Mouse (Mus musculus): ENCODE results near the gene Slc39a13.
A peak's percentile ranks its signal among the peaks of the same experiment; 100 is the strongest.
"Not testable (repeated sequence)": the region's sequence is repeated elsewhere in the genome, so short reads cannot be mapped to it uniquely, and the experiment has no call there.

Gene Slc39a13

DNA sequence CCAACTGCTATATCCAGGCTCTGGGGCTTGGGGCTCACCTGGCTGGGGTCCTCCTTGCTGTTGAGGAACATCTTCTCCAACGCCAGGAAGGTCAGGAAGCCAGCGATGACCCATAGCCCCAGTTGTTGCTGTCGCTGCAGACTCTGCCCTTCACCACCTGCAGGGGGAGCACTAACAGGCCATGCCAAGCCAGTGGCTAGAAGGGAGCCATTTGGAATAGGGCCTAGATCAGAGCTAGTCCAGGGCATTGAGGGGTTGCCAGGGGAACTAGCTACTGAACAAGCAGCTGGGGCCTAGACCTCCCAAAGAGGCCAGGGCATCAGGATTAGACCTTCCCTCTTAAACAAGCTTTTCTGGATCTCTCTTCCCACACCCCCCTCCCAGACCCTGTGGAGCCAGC lies 4.7 kb downstream of the Slc39a13 start:
- peak; percentile 40 for DNase-seq (ENCODE audit: low read depth, low spot score)

DNA sequence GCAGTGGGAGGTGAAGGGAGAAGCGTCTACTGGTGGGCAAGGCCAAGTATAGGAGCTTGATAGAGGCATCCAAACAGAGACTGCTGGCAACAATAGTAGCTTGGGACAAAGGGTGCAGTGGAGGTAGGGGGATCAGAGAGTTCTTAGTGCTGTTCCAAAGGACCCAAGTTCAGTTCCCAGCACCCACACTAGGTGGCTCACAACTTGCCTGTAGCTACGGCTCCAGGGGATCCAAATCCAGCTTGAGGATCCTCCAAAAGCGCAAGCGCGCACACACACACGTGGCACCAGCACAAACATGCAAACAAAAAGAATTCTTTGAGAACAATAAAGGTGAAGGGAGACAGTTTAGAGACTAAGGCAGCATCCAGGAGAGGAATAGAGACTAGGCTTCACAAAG lies 6.0 kb downstream of the Slc39a13 start:
- DNase-seq (ENCODE audit: low read depth, low spot score), result no peak

DNA sequence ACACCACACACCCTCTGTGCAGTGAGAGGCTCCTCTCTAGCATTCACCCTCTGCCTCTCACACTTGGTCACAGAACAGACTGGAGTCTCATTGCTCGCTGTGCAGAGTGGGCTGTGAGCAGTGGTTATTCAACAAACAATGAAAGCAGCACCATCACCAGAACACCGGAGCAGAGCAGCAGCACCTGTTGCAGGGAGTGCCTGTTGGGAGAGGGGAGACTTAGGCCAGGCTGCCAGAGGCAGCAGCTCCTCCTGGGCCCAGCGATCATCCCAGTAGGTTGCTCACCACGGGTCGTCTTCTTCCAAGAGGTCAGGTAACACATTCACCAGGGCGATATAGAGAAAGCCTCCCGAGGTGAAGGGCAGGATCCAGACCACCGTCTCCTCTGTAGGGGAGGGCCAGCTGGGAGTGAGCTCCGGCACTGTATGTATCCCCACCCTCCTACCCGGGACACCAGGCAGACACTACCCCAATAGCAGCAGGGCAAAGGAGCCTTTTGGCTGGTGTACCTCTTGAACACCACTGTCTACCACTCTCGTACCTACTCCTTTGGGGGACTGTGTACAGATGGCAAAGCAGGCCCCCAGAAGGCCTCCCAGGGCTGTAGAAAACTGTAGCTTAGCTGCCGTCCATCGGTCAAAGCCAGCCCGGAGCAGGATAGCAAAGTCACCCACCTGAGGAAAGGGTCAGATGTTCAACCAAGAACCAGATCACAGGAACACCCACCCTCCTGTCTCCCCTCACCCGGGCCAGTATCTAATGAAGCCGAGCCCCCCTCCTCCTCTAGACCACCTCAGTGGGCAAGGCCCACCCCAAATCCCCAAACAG lies 7.2 kb downstream of the Slc39a13 start:
- no peak for DNase-seq (ENCODE audit: low read depth, low spot score)

DNA sequence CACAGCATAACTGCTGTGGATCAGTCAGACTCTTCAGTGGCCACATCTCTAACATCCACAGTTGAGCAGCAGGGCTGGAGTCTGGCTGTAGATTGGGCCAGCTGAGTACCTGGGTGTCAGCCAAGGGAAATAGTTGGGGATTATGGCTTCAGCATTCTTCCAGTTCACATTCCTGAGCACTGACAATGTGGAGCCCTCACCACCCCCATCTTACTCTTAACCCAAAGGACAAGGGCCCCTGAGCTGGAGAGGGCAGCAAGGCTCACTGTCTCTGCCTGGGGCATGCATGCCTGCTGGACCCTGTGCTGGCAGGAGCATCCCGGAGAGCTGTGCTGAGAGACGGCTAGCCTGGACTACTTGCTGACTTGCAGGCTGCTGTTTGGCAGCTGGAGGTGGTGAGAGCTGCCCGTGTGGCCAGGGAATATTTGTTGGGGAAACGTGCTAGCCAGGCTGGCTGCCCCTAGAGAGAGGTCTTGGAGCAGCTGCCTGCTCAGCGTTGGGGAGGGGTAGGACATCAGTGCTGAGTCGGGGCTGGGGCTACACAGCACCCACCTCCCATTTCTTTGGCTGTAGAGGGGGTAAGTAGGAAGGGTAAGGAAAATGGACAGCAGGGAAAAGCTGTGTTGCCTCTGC lies 8.3 kb downstream of the Slc39a13 start:
- DNase-seq (ENCODE audit: low read depth, low spot score), result no peak

DNA sequence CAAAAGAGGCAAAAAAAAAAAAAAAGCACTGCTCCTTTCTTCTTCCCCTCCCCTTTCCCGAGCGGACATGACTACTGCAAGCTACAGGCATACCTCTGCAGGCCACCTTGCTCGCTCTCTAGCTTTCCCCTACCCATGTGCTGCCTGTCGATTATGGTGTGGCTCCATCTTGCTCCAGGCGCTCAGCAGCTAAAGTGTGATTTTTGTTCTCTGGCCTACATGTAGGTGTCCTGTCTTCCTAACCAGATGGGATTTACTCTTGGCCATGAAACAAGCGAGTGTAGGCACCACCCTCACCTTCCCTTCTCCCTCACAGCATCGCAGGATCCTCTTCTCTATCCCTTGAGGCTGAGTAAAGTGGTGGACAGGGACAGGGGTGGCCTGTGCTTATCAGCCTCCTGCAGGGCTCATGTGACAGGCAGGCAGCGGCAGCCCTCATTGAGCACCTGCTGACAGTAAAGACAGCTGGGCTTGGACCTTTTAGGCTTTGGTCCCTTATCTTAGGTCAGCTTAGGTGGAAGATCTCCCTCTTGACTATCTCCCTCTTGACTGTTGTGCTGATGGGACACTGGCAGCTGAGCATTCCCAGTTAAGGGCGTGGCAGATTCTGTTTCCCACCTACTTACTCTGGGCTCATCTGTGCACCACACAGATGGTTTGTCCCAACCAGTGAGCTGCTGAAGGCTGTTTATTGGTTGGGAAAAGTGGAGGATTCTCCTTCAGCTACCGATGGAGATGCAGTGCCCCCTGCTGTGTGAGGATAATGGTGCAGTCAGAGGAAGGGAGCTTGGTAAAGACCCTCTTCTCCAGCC lies 9.5 kb downstream of the Slc39a13 start:
- no peak for DNase-seq (ENCODE audit: low read depth, low spot score)

DNA sequence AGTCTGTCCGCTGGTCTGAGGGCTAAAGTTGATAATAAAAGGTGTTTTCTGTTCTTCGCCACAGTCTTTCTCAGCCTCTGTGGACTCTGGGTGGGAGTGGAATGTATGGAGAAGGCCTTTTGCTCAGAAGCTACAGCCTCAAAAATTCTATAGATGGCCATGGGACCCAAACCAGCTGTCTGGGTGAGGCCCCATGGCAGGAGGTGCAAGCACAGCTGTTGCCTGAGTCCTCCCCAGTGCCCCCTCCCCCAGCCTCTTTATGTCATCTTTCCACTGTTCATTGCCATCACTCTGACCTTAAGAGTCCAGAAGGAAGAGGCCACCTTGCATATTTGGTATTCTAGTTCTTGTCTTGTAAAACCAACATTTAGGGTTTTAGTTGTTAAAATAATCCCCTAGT lies 10.8 kb downstream of the Slc39a13 start:
- DNase-seq (ENCODE audit: low read depth, low spot score), result no peak

DNA sequence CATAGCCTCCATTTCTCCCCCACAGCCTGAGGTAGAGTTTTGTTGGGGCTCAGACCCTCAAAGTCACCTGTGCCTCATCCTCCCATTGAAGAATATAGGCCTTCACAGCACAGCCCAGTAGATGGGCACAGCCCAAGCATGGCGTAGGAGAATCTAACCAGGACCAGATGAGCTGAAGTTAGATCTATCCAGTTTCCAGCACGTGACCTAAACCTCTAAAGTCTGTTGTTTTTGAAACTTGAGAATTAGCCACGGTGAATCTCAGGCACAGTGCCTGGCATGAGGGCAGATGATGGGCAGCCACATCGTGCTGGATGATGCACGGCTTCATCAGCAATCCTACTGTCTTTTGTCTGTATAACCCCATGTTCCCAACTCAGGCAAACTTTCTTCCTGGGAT lies 11.8 kb downstream of the Slc39a13 start:
- no peak for DNase-seq (ENCODE audit: low read depth, low spot score)

DNA sequence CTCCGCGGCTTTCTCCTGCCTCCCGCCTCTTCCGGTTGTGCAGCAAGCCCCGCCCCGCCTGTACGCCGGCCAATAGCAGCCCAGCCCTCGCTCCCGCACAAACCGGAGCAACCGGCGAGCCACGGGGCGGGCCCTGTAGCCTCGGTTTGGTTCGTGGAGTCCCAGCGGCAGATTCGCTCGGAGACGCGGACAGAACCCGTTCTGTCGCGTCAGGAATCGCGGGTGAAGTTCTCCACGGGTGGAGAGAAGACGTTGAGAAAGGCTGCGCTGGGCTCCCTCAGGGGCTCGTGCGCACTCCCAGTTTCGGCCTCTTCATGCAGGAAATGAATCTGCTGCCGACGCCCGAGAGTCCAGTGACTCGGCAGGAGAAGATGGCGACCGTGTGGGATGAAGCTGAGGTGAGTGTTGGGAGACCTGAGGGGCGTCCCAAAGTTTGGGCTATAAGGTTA lies 16.3 kb downstream of the Slc39a13 start, which contains the start of gene Psmc3:
TSS of gene Psmc3 (plus strand) at position 76 of the 449 bp plus-strand sequence.
- peak; percentile 94 for DNase-seq (ENCODE audit: low read depth, low spot score)

DNA sequence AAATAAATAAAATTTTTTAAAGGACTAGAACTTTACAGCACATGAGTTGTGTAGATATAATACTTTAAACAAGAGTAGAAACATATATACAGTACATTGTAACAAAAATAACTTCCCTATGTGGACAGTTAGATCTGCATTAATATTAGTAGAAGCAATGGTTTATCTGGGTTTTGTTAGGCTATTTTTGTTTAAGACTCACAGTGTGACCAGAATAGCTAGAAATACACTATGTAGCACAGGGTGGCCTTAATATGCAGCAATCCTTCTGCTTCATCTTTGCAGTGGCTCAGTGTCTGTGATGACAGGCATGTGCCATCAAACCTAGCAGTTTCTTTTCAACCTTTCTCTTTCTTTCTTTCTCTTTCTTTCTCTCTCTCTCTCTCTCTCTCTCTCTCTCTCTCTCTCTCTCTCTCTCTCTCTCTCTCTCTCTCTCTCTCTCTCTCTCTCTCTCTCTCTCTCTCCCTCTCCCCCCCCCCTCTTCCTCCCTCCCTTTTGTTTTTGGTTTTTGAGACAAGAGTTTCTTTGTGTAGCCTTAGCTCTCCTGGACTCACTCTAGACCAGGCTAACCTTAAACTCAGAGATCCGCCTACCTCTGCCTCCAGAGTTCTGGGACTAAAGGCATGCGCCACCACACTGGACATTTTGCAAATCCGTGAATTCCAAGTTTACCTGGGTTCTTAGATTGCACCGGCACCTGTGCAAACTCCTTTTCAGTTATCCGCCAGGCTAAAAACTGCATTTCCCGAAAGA lies 16.9 kb downstream of the Slc39a13 start:
- DNase-seq (ENCODE audit: low read depth, low spot score), result peak; percentile 31

DNA sequence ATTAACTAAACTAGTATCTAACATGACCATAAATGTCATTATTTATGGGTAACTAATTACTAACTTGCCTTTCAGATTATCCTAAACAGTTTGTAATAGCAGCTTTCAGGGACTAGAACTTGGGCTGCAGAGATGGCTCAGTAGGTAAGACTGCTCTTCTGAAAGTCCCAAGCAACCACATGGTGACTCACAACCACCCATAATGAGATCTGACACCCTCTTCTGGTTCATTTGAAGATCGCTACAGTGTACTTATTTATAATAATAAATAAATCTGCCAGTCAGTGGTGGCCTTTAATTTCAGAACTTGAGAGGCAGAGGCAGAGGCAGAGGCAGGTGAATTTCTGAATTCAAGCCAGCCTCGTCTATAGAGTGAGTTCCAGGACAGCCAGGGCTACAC lies 17.5 kb downstream of the Slc39a13 start:
- DNase-seq (ENCODE audit: low read depth, low spot score), result peak; percentile 56

DNA sequence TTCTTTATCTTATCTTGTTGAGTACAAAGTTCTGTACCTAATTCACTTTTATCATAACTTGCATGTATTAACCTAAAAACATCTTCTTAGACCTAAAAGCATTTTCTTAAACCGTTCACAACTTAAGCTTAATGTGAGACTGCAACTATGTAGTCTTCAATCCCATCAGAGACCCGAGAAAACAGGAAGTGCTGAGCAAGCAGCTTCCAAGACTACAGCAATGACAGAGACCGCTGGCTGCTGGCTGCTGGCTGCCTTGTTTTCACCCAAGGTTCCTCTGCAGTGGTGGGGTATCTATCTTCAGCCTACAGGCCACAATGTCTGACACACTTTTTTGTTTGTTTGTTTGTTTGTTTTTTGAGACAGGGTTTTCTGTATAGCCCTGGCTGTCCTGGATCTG lies 18.3 kb downstream of the Slc39a13 start:
- DNase-seq (ENCODE audit: low read depth, low spot score), result no peak

DNA sequence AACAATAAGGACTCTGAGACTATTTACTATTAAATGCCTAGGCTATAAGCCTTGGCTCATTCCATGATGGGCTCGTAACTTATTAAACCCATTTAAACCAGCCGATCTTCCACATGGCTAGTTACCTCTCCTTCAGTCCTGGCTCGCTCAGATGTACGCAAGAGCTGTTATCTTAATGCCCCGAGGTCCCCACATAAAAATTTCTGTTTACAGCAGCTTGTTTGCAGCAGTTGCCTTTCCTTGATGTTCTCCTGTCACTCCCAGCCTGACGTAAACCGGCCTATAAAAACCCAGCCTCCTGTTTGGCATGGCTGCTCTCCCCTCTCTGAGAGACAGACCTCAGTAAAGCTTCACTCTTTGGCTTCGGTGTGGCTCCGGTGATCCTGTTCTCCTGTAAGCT lies 22.9 kb downstream of the Slc39a13 start:
- DNase-seq (ENCODE audit: low read depth, low spot score), result no peak

DNA sequence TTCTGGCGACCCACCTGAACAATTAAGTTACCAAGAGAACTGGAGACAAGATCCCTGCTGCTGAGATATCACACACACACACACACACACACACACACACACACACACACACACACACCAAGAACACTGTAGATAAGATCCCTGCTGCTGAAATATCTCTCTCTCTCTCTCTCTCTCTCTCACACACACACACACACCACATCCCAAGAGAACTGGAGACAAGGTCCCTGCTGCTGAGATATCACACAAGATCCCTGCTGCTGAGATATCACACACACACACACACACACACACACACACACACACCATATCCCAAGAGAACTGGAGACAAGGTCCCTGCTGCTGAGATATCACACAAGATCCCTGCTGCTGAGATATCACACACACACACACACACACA lies 24.4 kb downstream of the Slc39a13 start:
- DNase-seq (ENCODE audit: low read depth, low spot score), result not testable (repeated sequence)

DNA sequence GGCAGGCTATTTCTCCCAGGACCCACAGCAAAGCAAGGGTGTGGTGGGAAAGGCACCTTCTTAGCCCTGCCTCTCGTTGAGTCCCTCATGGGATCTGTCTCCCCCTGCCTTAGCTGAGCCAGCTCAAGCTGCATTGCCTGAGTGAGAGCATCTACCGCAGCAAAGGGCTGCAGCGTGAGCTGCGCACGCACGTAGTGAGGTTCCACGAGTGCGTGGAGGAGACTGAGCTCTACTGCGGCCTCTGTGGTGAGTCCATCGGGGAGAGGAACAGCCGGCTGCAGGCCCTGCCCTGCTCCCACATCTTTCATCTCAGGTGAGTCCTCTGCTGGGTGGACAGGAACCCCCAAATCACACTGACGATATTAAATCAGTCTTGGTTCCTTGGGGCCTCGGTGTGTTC lies 25.5 kb downstream of the Slc39a13 start:
- no peak for DNase-seq (ENCODE audit: low read depth, low spot score)

DNA sequence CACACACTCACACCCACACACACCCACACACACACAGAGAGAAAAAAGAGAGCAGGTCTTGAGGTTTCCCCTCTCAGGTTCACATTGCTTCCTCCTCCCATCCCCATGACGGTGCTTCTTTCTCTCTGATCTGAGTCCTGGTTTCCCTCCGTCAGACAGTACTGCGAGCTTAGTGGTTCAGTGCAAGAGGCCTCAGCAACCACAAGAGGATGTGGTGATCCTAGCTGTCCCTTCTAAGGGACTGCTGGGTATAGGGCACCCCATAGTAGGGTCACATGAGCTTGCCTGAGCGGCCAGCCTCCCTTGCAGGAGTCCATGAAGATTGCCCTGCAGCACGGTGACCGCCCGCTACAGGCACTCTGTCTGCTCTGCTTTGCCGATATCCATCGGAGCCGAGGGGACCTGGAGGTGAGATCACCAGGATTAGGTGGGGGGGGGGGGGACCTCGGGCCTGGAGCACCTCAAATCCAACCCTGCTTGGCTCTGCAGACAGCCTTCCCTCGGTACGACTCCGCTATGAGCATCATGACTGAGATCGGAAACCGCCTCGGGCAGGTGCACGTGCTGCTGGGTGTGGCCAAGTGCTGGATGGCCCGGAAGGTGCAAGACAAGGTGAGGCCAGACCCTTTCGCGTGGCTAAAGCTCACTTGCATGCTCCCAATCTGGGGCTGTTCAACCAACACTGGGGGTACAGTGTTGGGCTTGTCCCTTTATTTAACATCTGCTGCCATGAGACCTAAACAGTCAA lies 27.4 kb downstream of the Slc39a13 start:
- peak; percentile 90 for DNase-seq (ENCODE audit: low read depth, low spot score)

DNA sequence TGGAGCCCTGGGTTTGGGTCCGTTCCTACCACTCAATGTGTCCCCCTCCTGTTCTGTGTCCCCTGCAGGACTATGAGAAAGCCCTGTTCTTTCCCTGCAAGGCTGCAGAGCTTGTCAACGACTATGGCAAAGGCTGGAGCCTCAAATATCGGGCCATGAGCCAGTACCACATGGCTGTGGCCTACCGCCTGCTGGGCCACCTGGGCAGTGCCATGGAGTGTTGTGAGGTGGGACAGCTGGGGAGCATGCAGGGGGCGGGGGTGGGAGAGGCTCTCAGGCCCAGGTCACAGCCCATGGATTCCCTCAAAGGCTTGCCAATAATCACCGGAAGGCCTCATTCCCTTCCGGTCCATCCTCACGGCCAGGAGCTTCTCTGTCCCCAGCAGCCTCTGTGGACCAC lies 28.4 kb downstream of the Slc39a13 start:
- no peak for DNase-seq (ENCODE audit: low read depth, low spot score)

DNA sequence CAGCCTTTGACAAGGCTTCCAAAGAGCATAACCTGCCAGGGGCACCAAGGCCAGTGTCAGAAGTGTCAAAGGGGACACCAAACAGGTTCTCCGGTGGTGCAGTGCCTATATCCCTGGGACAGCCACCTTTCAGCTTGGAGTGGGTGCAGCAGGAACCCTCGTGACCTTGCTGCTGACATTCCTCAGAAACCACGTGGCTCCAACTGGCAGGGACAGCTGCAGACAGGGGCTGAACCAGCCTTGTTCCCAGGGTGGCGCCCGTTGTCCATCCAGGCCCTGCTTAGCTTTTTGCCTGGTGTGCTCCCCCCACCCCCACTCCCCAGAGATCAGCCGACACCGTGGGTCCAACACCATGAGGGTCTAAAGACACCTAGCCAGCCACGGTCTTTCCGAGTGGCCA lies 34.8 kb downstream of the Slc39a13 start, which contains the start of gene Rapsn:
TSS of gene Rapsn (plus strand) at position 236 of the 400 bp plus-strand sequence.
- no peak for DNase-seq (ENCODE audit: low read depth, low spot score)

DNA sequence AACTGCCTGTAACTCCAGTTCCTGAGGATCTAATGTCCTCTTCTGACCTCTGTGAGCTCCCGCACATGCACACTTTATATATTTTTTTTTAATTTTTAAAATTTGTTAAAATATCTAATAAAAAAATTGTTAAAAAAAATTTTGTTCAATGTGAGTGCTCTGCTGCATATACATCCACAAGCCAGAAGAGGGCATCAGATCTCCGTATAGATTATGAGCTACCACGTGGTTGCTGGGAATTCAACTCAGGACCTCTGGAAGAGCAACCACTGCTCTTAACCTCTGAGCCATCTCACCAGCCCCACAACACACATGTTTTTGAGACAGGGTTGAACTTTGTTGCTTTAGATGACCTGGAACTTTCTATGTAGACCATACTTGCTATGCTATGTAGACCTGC lies 37.2 kb downstream of the Slc39a13 start:
- peak; percentile 47 for DNase-seq (ENCODE audit: low read depth, low spot score)

DNA sequence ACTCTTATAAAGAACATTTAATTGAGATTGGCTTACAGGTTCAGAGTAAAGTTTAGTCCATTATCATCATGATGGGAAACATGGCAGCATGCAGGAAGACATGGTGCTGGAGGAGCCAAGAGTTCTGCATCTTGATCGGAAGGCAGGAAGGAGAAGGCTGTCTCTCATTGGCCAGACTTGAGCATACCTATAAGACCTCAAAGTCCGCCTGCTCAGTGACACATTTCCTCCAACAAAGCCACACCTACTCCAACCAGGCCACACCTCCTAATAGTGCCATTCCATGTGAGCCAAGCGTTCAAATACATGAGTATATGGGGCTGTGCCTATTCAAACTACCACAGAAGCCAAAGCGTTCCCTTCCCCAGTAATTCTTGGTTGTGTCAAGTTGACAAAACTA lies 39.0 kb downstream of the Slc39a13 start:
- no peak for DNase-seq (ENCODE audit: low read depth, low spot score)

DNA sequence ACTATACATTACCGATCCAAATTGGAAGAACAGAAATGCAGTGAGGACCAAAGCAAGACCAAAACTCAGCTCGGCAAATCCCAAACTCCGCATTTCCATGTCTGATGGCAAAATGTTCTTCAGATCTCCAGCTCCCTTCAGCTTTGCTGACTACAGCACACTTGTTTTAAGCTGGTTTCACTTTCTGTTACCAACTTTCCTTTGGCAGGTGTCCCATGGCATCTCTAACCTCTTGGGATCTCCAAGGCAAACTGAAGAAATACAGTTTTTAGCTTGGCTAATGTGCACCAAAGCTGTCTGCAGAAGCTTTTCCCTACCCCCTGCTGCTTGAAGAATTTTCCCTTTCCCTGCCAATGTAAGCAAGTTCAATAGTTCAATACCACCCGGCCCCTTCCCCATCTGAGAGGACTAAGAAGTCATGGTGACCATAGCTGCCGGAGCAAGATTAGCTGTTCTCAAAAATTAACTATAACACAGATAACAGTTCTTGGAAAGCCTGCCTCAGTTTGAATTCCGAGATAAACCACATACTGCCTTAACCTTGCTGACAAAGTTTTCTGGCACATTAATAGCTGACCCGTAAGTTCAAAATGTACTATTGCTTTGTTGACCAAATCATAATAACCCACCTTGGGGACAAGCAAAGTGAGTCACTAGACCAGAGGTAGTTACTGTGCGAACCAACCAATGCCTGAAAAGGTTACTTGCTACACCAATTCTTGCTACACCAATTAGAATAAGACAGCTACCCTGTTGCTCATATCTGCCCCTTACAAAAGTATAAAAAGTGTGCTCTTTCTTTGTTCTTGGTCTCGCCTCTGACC lies 42.6 kb downstream of the Slc39a13 start:
- no peak for DNase-seq (ENCODE audit: low read depth, low spot score)

All from CD4-positive helper T cell, adult 2 months (primary cell).